Mouse (Mus musculus): ENCODE measurements around the gene Foxe1.

GRCm38 (mm10) chr4:46347141-46347540 is 3.7 kb downstream of the Foxe1 start:
- TF ChIP-seq POLR2A (IDR thresholded peaks at IDR 0.05; ENCODE audit: control insufficient read depth, extremely low read depth, insufficient read depth, low read length, poor library complexity) (no peak), CTCF (IDR thresholded peaks at IDR 0.05; ENCODE audit: borderline replicate concordance, control insufficient read depth, extremely low read depth, insufficient read depth, low read length, poor library complexity) (no peak)

Measured in thymus, adult 2 months (tissue).